Mouse (Mus musculus) ES-E14 (cell line): ENCODE measurements around the gene 6430531B16Rik.

Experiments
- CHD2 ChIP-seq: IDR thresholded peaks from 2 replicates; pipeline ENCODE4 v1.6.1; 2014; ENCODE audit warnings: mild to moderate bottlenecking, low read depth, low read length, inconsistent platforms
- ZNF384 ChIP-seq: IDR thresholded peaks from 2 replicates; pipeline ENCODE4 v1.6.1; 2012; ENCODE audit warnings: low read depth, low read length, inconsistent platforms

DNA sequence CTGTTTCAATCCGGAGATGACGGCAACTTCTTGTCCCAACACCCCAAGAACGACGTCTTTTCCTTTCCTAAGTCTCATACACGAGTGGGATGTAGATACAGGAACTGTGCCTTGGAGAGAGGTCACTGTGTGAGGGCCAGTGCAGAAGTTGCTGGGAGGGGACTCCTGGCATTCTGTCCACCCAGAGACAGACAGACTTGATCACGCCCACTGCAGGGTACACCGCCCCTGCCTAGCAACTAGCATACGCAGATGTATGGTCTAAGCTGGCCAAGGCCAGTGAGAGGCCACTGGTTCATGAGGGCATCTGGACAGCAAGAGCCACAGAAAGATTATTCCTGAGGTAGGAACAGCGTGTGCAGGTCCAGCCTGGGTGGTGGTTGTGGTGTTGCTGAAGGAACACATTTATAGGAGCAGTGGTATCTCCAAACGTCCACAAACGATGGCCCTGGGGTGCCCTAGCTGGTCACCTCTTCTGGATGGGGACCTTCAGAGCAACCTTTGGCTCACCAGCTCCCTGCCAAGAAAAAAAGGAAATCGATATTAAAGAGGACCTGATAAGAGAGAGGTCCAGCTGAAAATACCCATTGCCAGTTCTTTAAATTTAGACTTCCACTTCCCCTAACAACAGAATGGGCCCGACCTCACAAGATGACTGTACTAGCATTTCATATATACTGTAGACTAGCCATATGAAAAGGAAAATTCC is 610 bp upstream of the 6430531B16Rik start:
- no peak for TF ChIP-seq ZNF384
- no peak for TF ChIP-seq CHD2
